Mouse (Mus musculus): Measurements from ENCODE around the gene Ireb2. TPM values are rescaled to one million over a fixed set of nuclear protein-coding genes. Genes with fewer than 3 reads are reported as not detected.
A peak's percentile ranks its signal among the peaks of the same experiment; 100 is the strongest.
"Not testable (repeated sequence)": the region's sequence is repeated elsewhere in the genome, so short reads cannot be mapped to it uniquely, and the experiment has no call there.

The Ireb2 gene
- polyA plus RNA-seq, 1 experiment = 10.0 TPM

DNA sequence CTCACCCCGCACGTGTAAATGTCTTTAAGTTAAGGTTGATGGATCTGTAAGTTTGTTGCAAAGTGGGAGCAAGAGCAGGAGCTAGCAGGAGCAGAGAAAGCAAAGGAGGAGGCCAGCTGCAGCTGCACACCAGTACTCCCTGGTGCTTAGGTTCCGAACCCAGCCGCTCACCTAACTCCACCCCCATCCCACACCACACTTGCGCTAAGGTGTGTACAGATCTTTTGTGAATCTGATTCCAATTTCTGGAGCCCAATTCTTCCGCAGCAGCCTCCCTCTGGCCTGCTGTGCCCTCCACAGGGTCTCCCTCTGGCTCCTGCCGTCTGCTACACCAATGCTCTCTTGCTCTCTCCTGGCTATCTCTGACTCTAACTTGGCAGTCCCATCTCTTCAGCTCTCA is 25.8 kb upstream of the Ireb2 start:
- no peak for TF ChIP-seq POLR2A (IDR thresholded peaks at IDR 0.05; ENCODE audit: low read depth, low read length)
- TF ChIP-seq CTCF (conservative IDR thresholded peaks at IDR 0.05; ENCODE audit: insufficient read depth, insufficient read length, low read depth, low read length) = no peak
- DNase-seq = no peak
- WGBS = 78% methylated on average over 7 of the region's 7 CpGs
- Histone ChIP-seq H3K27ac (ENCODE audit: insufficient read depth, low read depth, low read length) (no peak overlapping the region), H3K27me3 (replicated peaks; ENCODE audit: control insufficient read depth, insufficient read depth, low read length) (no peaks in the 10 kb centered on the region), H3K4me1 (ENCODE audit: control insufficient read depth, insufficient read depth, low read length) (peaks cover 6% of the 10 kb centered on the region; the same call in 1 of the 2 replicates), H3K4me3 (ENCODE audit: insufficient read depth, low read depth, low read length) (no peak overlapping the region), H3K36me3 (ENCODE audit: control insufficient read depth, insufficient read depth, low read length) (no peaks in the 10 kb centered on the region)

DNA sequence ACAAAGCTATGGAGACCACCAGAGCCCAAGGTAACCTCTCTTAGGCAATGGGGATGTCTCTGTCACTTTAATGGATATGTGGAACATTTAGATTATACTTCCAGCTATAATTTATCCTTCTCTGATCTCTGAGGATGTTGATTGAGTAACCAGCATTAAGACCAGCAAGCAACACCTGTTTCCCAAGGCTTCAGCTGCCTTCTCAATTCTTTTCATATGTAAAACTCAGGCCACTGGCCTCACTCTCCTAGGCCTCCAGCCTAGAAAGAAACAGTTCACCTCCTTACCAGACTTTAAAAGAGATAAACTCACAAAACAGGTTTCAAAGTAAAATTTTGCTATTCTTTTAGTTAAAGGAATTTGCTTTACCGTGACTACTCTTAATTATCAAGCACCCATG is 23.4 kb upstream of the Ireb2 start:
- WGBS = 90% methylated on average over 1 of the region's 1 CpGs
- no peak for DNase-seq
- no peaks in the 10 kb centered on the region for H3K36me3 ChIP-seq (ENCODE audit: control insufficient read depth, insufficient read depth, low read length)
- H3K4me3 ChIP-seq (ENCODE audit: insufficient read depth, low read depth, low read length) = no peak overlapping the region
- H3K27me3 ChIP-seq (replicated peaks; ENCODE audit: control insufficient read depth, insufficient read depth, low read length) = no peaks in the 10 kb centered on the region
- TF ChIP-seq CTCF (conservative IDR thresholded peaks at IDR 0.05; ENCODE audit: insufficient read depth, insufficient read length, low read depth, low read length) (no peak), POLR2A (IDR thresholded peaks at IDR 0.05; ENCODE audit: low read depth, low read length) (no peak)
- peaks cover 6% of the 10 kb centered on the region; the same call in 1 of the 2 replicates for H3K4me1 ChIP-seq (ENCODE audit: control insufficient read depth, insufficient read depth, low read length)
- no peak overlapping the region for H3K27ac ChIP-seq (ENCODE audit: insufficient read depth, low read depth, low read length)

DNA sequence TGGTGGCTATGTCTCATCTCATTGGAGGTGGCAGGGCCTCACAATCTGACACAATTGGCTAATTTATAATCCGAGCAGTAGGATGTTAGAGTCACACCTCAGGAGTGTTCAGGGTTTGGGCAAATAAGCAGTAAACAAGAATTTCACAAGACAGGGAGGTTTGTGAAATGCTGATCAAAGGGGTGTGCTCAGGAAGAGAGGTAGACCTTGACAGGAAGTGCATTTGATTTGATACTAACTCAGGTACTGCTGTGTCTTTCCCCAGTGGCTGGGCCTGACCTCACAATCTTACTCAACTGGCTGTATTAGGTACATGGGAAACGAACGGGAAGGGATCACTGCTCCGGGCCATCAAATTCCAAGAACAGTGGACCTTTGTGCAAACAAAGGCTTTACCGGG is 21.3 kb upstream of the Ireb2 start:
- H3K36me3 ChIP-seq (ENCODE audit: control insufficient read depth, insufficient read depth, low read length) = no peaks in the 10 kb centered on the region
- DNase-seq = peak; percentile 39
- 53% methylated on average over 5 of the region's 5 CpGs for WGBS
- no peaks in the 10 kb centered on the region for H3K27me3 ChIP-seq (replicated peaks; ENCODE audit: control insufficient read depth, insufficient read depth, low read length)
- peak overlapping the region; percentile 8; the same call in 1 of the 2 replicates for H3K27ac ChIP-seq (ENCODE audit: insufficient read depth, low read depth, low read length)
- H3K4me1 ChIP-seq (ENCODE audit: control insufficient read depth, insufficient read depth, low read length) = peaks cover 6% of the 10 kb centered on the region; the same call in 1 of the 2 replicates
- no peak overlapping the region for H3K4me3 ChIP-seq (ENCODE audit: insufficient read depth, low read depth, low read length)
- TF ChIP-seq CTCF (conservative IDR thresholded peaks at IDR 0.05; ENCODE audit: insufficient read depth, insufficient read length, low read depth, low read length) (no peak), POLR2A (IDR thresholded peaks at IDR 0.05; ENCODE audit: low read depth, low read length) (no peak)

DNA sequence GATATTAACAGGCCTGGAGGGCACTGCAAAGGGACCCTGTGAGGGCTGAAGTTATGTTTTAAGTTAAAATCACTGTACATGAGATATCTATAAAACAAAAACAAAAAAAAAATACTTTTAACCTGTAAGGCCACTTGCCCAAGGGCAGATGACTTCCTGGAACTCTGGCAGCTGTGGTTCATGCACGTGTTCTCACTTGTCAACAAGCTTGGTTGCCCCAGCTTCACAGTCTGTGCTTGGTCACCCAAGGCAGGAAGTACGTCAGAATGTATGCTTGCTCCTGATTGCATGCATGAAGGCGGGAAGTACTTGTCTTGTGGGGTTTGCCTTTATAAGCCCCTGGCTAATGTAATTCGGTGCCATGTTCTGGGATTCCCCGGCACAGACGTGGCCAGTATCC is 19.7 kb upstream of the Ireb2 start:
- Histone ChIP-seq H3K4me1 (ENCODE audit: control insufficient read depth, insufficient read depth, low read length) (peaks cover 9% of the 10 kb centered on the region; the same call in 1 of the 2 replicates), H3K27ac (ENCODE audit: insufficient read depth, low read depth, low read length) (no peak overlapping the region)
- WGBS = 55% methylated on average over 6 of the region's 6 CpGs

DNA sequence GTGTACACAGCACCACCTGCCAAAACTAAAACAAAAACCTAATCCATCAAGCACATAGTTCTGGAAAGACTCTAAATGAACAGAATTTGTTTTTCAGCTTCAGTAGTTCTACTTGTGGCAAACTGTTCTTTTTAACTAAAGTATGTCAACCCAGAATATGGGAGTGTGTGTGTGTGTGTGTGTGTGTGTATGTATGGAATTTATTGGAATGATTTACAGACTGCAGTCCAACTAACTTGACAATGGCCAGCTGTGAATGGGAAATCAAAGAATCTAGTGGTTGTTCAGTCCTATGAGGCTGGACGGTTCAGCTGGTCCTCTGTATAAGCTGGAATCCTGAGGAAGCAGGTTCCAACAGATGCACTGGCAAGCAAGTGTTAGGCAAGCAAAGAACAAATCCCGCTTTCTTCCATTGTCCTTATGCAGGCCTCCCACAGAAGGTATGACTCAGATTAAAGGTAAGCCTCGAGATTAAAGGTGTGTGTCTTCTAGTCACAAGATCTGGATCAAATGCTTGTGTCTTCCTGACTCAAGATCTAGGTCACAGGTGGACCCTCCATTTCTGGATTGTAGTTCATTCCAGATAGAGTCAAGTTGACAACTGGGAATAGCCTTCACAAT is 18.9 kb upstream of the Ireb2 start:
- TF ChIP-seq CTCF (conservative IDR thresholded peaks at IDR 0.05; ENCODE audit: insufficient read depth, insufficient read length, low read depth, low read length) (no peak), POLR2A (IDR thresholded peaks at IDR 0.05; ENCODE audit: low read depth, low read length) (no peak)
- 69% methylated on average over 3 of the region's 3 CpGs for WGBS
- H3K4me1 ChIP-seq (ENCODE audit: control insufficient read depth, insufficient read depth, low read length) = peaks cover 9% of the 10 kb centered on the region; the same call in 1 of the 2 replicates
- H3K27ac ChIP-seq (ENCODE audit: insufficient read depth, low read depth, low read length) = no peak overlapping the region
- no peak for DNase-seq
- no peaks in the 10 kb centered on the region for H3K36me3 ChIP-seq (ENCODE audit: control insufficient read depth, insufficient read depth, low read length)
- no peak overlapping the region for H3K4me3 ChIP-seq (ENCODE audit: insufficient read depth, low read depth, low read length)
- no peaks in the 10 kb centered on the region for H3K27me3 ChIP-seq (replicated peaks; ENCODE audit: control insufficient read depth, insufficient read depth, low read length)

More for the DNA sequence above, 19.7 kb upstream of the Ireb2 start:
- DNase-seq = peak; percentile 63
- no peak for TF ChIP-seq POLR2A (IDR thresholded peaks at IDR 0.05; ENCODE audit: low read depth, low read length)
- no peak for TF ChIP-seq CTCF (conservative IDR thresholded peaks at IDR 0.05; ENCODE audit: insufficient read depth, insufficient read length, low read depth, low read length)
- H3K36me3 ChIP-seq (ENCODE audit: control insufficient read depth, insufficient read depth, low read length) = no peaks in the 10 kb centered on the region
- H3K27me3 ChIP-seq (replicated peaks; ENCODE audit: control insufficient read depth, insufficient read depth, low read length) = no peaks in the 10 kb centered on the region
- H3K4me3 ChIP-seq (ENCODE audit: insufficient read depth, low read depth, low read length) = no peak overlapping the region

DNA sequence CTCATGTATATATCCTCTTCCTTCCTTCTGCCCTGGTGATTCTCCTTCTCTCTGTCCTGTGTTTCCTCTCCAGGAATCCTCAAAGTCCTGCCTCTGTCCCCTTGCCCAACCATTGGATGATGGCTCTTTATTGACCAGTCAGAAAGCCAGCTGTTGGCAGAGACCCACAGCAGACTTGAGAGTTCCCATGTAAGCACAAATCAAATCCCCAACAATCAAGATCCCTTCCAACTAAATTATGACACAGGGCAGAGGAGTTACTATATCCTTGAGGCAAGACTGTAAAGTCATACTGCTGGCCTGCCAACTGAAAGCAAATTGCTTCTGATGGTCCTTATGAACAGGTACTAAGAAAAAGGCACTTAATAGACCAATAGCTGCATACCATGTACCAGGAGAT is 15.4 kb upstream of the Ireb2 start:
- H3K4me3 ChIP-seq (ENCODE audit: insufficient read depth, low read depth, low read length) = no peak overlapping the region
- TF ChIP-seq POLR2A (IDR thresholded peaks at IDR 0.05; ENCODE audit: low read depth, low read length) (no peak), CTCF (conservative IDR thresholded peaks at IDR 0.05; ENCODE audit: insufficient read depth, insufficient read length, low read depth, low read length) (no peak)
- H3K4me1 ChIP-seq (ENCODE audit: control insufficient read depth, insufficient read depth, low read length) = peaks cover 3% of the 10 kb centered on the region; the same call in 1 of the 2 replicates
- no peak overlapping the region for H3K27ac ChIP-seq (ENCODE audit: insufficient read depth, low read depth, low read length)
- H3K36me3 ChIP-seq (ENCODE audit: control insufficient read depth, insufficient read depth, low read length) = no peaks in the 10 kb centered on the region
- no peaks in the 10 kb centered on the region for H3K27me3 ChIP-seq (replicated peaks; ENCODE audit: control insufficient read depth, insufficient read depth, low read length)
- no peak for DNase-seq

DNA sequence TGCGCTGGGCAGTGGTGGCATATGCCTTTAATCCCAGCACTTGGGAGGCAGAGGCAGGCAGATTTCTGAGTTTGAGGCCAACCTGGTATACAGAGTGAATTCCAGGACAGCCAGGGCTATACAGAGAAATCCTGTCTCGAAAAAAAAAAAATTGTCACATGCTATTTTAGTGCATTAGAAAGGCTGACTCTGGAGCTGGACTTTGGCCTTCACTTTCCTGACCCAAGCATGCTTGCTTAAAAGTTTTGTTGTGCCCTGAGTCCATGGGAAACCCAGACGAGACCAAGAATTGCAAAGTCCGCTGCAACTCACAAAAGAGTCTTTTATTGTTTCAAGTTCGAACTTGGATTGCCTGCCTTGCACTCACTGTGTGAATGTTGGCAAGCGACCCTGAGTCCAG is 10.6 kb upstream of the Ireb2 start:
- peaks cover 13% of the 10 kb centered on the region; the same call in 1 of the 2 replicates for H3K4me1 ChIP-seq (ENCODE audit: control insufficient read depth, insufficient read depth, low read length)

More for the DNA sequence above, 10.6 kb upstream of the Ireb2 start:
- DNase-seq = peak; percentile 83
- peak overlapping the region; percentile 66 for H3K27ac ChIP-seq (ENCODE audit: insufficient read depth, low read depth, low read length)
- H3K27me3 ChIP-seq (replicated peaks; ENCODE audit: control insufficient read depth, insufficient read depth, low read length); H3K36me3 ChIP-seq (ENCODE audit: control insufficient read depth, insufficient read depth, low read length); H3K4me3 ChIP-seq (ENCODE audit: insufficient read depth, low read depth, low read length): not testable (repeated sequence)
- WGBS = 40% methylated on average over 6 of the region's 6 CpGs
